Mouse (Mus musculus): Measurements from ENCODE around the gene Olfr1419. TPM values are rescaled to one million over a fixed set of nuclear protein-coding genes. Genes with fewer than 3 reads are reported as not detected.

Gene Olfr1419
- polyA plus RNA-seq, 1 experiment from 2014 or later: not detected

- DNase-seq (ENCODE audit: low read depth, low spot score): no peak
- in situ Hi-C loops (cut with MboI; ENCODE audit: low pct_unique_long_range_greater_than_20kb): no loop called here
- ChIA-PET CTCF (interaction anchor here (1.3 to 1.5 kb wide), 2 partner anchors 24 to 63 kb away, joined by 3 read pairs; no protein-coding TSS in a partner anchor), POLR2A (no interaction called here)
- TF ChIP-seq CTCF (IDR thresholded peaks at IDR 0.05): peak; percentile 32
- ATAC-seq: no peak
- H3K27me3 ChIP-seq: peaks cover 33% of the 10 kb centered on the region
Measured at GRCm38 (mm10) chr19:11867837-11868236, 7.1 kb downstream of the Olfr1419 start.

GRCm38 (mm10) chr19:11860966-11861365, 13.9 kb downstream of the Olfr1419 start, which contains the start of gene Olfr1418:
Gene Olfr1418, minus strand, starts transcription at chr19:11861066.
- no peak for TF ChIP-seq CTCF (IDR thresholded peaks at IDR 0.05)
- ChIA-PET POLR2A (no interaction called here), CTCF (no interaction called here)
- no peak for ATAC-seq
- in situ Hi-C loops (cut with MboI; ENCODE audit: low pct_unique_long_range_greater_than_20kb): no loop called here
- peaks cover 27% of the 10 kb centered on the region for H3K27me3 ChIP-seq
- DNase-seq (ENCODE audit: low read depth, low spot score): no peak

DNA sequence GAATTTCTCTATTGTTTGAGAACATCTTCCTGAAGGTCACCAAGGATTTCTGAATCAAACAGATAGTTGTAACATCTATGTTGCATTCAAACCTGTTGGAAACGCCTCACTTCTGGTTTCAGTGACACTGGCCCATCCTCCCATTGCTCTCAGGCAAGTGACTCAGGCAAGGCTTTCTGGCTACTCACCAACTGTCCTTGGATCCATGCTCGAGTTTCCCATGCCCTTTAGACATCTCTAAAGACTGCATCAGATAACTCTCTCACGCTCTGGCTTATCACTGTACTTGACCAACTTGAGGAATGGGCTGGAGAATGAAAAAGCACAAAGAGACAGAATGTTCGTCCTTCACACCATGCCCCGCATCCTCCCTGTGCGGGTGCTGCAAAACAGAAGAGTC, 18.4 kb downstream of the Olfr1419 start:
- TF ChIP-seq CTCF (IDR thresholded peaks at IDR 0.05): no peak
- ATAC-seq: no peak
- ChIA-PET POLR2A (no interaction called here), CTCF (no interaction called here)
- no peak for DNase-seq (ENCODE audit: low read depth, low spot score)
- in situ Hi-C loops (cut with MboI; ENCODE audit: low pct_unique_long_range_greater_than_20kb): no loop called here
- H3K27me3 ChIP-seq: peaks cover 22% of the 10 kb centered on the region

DNA sequence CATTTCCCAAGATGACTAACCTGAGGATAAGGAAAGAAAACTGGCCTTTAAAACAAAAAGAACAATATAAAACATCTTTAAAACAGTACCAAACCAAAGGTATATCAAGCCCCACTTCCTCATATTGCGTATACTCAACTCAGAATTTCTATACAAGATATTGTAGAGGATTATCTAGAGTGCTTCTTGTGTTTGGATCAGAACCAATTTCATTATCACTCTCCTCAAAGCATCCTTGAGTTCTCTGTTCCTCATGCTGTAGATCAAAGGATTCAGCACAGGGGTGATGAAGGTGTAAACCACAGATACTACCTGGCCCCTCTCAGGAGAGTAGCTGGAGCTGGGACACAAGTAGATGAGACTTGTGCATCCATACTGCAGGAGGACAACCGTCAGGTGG, 20.1 kb downstream of the Olfr1419 start:
- in situ Hi-C loops (cut with MboI; ENCODE audit: low pct_unique_long_range_greater_than_20kb): no loop called here
- DNase-seq (ENCODE audit: low read depth, low spot score) (no peak), ATAC-seq (no peak)
- no peak for TF ChIP-seq CTCF (IDR thresholded peaks at IDR 0.05)
- H3K27me3 ChIP-seq: peaks cover 12% of the 10 kb centered on the region
- ChIA-PET CTCF (no interaction called here), POLR2A (no interaction called here)

- POLR2A ChIA-PET: no interaction called here
- no peak for DNase-seq (ENCODE audit: low read depth, low spot score)
- peaks cover 5% of the 10 kb centered on the region for H3K27me3 ChIP-seq
- no peak for TF ChIP-seq CTCF (IDR thresholded peaks at IDR 0.05)
- CTCF ChIA-PET: interaction anchor here (1.4 kb wide), 1 partner anchor 23 kb away, joined by 4 read pairs; no protein-coding TSS in a partner anchor
- ATAC-seq: no peak
- in situ Hi-C loops (cut with MboI; ENCODE audit: low pct_unique_long_range_greater_than_20kb): no loop called here
Measured at GRCm38 (mm10) chr19:11852652-11853051, 22.3 kb downstream of the Olfr1419 start.

DNA sequence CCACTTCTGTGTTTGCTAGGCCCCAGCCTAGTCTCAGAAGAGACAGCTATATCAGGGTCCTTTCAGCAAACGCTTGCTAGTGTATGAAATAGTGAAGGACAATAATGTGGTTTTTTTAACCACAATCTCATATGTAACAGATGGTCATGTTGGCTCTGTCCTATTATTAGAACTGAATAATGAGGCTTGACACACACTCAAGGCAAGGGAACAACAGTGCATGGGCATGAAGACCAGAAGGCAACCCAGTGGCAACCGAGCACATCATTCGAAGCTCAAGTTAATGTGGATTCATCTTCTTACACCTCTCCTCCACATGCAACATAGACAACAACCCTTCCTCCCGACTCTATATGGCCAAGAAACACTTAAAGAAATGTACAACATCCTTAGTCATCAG, 28.6 kb downstream of the Olfr1419 start:
- no peak for DNase-seq (ENCODE audit: low read depth, low spot score)
- no peak for ATAC-seq
- no peak for TF ChIP-seq CTCF (IDR thresholded peaks at IDR 0.05)
- in situ Hi-C loops (cut with MboI; ENCODE audit: low pct_unique_long_range_greater_than_20kb): no loop called here
- CTCF ChIA-PET: no interaction called here
- POLR2A ChIA-PET: no interaction called here
- peaks cover 12% of the 10 kb centered on the region for H3K27me3 ChIP-seq

DNA sequence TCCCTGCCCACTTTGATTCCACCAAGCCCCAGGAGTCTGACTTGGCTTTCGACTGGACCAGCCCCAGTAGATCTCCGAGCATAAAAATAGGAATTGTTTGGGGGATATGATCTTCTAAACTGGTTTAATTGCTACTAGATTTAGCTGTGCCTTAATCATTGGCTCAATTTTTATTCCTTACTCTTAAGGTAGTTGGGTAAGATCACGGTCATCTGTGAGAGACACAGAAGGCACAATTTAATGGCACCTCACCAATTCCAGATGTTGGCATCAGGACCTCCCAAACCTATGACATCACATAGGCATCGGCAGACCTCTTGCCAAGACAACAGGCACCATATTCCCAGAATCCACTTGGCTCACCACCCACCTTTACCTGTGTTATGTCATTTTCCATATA, 35.8 kb downstream of the Olfr1419 start, which contains the start of gene Olfr1417:
Gene Olfr1417, minus strand, starts transcription at position 101 of the 400 bp plus-strand sequence.
- CTCF ChIA-PET: no interaction called here
- POLR2A ChIA-PET: no interaction called here
- H3K27me3 ChIP-seq: peaks cover 33% of the 10 kb centered on the region
- in situ Hi-C loops (cut with MboI; ENCODE audit: low pct_unique_long_range_greater_than_20kb): no loop called here
- no peak for TF ChIP-seq CTCF (IDR thresholded peaks at IDR 0.05)
- ATAC-seq (no peak), DNase-seq (ENCODE audit: low read depth, low spot score) (no peak)

DNA sequence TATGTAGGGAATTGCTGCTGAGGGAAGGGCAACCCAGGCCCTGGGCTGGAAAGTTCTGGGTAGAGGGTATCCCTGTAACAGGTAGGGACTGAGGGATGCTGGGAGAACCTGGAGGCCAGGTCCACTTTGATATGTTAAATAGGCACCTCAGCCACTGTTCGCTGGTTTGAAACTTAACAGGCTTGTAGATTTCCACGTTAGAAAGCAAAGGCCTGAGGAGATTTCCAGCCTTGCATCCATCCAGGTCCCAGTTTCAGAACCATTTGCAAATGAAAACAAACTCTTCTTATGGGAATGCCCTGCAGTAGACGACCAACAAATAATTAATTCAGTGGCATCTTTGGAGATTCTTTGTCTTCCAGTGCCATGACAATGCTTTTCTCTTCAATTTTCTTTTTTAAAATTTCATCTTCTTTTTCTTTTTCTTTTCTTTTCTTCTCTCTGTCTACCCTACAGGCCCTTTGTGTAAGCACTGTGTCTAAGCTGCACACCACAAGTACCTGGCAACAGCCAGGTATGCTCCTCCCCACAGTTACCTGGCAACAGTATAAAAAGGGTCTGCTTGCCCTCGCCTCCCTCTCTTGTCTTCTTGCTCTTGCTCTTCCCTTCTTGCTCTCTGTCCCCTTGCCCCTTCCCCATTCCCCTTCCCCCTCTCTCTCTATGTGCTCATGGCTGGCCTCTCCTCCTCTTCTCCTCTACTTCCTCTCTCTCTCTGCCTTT, 51.4 kb downstream of the Olfr1419 start:
- no peak for DNase-seq (ENCODE audit: low read depth, low spot score)

GRCm38 (mm10) chr19:11820211-11820610, 54.7 kb downstream of the Olfr1419 start:
- in situ Hi-C loops (cut with MboI; ENCODE audit: low pct_unique_long_range_greater_than_20kb): no loop called here
- ATAC-seq (no peak), DNase-seq (ENCODE audit: low read depth, low spot score) (no peak)
- POLR2A ChIA-PET: interaction anchor here (0.8 kb wide), 2 partner anchors 17 to 93 kb away, joined by 3 read pairs; no protein-coding TSS in a partner anchor
- CTCF ChIA-PET: interaction anchor here (0.9 to 4.7 kb wide), 15 partner anchors 10 to 218 kb away, joined by 3 to 24 read pairs (median 4); partner anchors contain the start of gene Mrpl16
- H3K27me3 ChIP-seq: no peaks in the 10 kb centered on the region
- TF ChIP-seq CTCF (IDR thresholded peaks at IDR 0.05): peak; percentile 37

More for the DNA sequence above, 51.4 kb downstream of the Olfr1419 start:
- CTCF ChIA-PET: no interaction called here
- no peaks in the 10 kb centered on the region for H3K27me3 ChIP-seq
- TF ChIP-seq CTCF (IDR thresholded peaks at IDR 0.05): no peak
- ATAC-seq: no peak
- in situ Hi-C loops (cut with MboI; ENCODE audit: low pct_unique_long_range_greater_than_20kb): no loop called here
- POLR2A ChIA-PET: no interaction called here

- DNase-seq (ENCODE audit: low read depth, low spot score): no peak
- in situ Hi-C loops (cut with MboI; ENCODE audit: low pct_unique_long_range_greater_than_20kb): loop anchor here (5.0 kb wide), 1 partner anchor 193 kb away; no protein-coding TSS in a partner anchor
- POLR2A ChIA-PET: interaction anchor here (0.8 kb wide), 1 partner anchor 94 kb away, joined by 3 read pairs; no protein-coding TSS in a partner anchor
- TF ChIP-seq CTCF (IDR thresholded peaks at IDR 0.05): peak; percentile 75
- CTCF ChIA-PET: interaction anchor here (0.9 to 4.7 kb wide), 13 partner anchors 10 to 218 kb away, joined by 3 to 24 read pairs (median 4); partner anchors contain the start of gene Mrpl16
- H3K27me3 ChIP-seq: no peaks in the 10 kb centered on the region
- no peak for ATAC-seq
Measured at GRCm38 (mm10) chr19:11819800-11820199, 55.1 kb downstream of the Olfr1419 start.

GRCm38 (mm10) chr19:11819143-11819700, 55.7 kb downstream of the Olfr1419 start, which contains the start of gene Stx3:
Gene Stx3, minus strand, starts transcription at chr19:11819403.
- no peak for DNase-seq (ENCODE audit: low read depth, low spot score)
- POLR2A ChIA-PET: interaction anchor here (0.7 to 1.4 kb wide), 3 partner anchors 20 to 153 kb away, joined by 3 to 4 read pairs (median 3); no protein-coding TSS in a partner anchor
- in situ Hi-C loops (cut with MboI; ENCODE audit: low pct_unique_long_range_greater_than_20kb): loop anchor here (5.0 kb wide), 1 partner anchor 193 kb away; no protein-coding TSS in a partner anchor

More at GRCm38 (mm10) chr19:11819143-11819700, 55.7 kb downstream of the Olfr1419 start, which contains the start of gene Stx3:
- H3K27me3 ChIP-seq: no peaks in the 10 kb centered on the region
- TF ChIP-seq CTCF (IDR thresholded peaks at IDR 0.05): no peak
- CTCF ChIA-PET: interaction anchor here (0.7 to 4.7 kb wide), 11 partner anchors 9 to 217 kb away, joined by 3 to 24 read pairs (median 5); partner anchors contain the start of gene Mrpl16
- peak; percentile 9 for ATAC-seq

Other genes with a start within 250 kb of the Olfr1419 start
- 0.99 TPM for gene Ms4a3, start 234.3 kb downstream of the Olfr1419 start, polyA plus RNA-seq (2021)
- not detected for gene Oosp2, start 214.5 kb downstream of the Olfr1419 start, polyA plus RNA-seq (2021)
- gene Oosp1, start 184.0 kb downstream of the Olfr1419 start, polyA plus RNA-seq (2021): not detected
- not detected for gene Oosp3, start 178.1 kb downstream of the Olfr1419 start, polyA plus RNA-seq (2021)
- 0.05 TPM for gene Gif, start 127.6 kb downstream of the Olfr1419 start, polyA plus RNA-seq (2021)
- 76.0 TPM for gene Mrpl16, start 104.7 kb downstream of the Olfr1419 start, polyA plus RNA-seq (2021)
- 45.4 TPM for gene Stx3, start 55.7 kb downstream of the Olfr1419 start, polyA plus RNA-seq (2021)
- 1.1 TPM for gene Olfr1417, start 35.9 kb downstream of the Olfr1419 start, polyA plus RNA-seq (2021)
- gene Olfr1418, start 14.0 kb downstream of the Olfr1419 start, polyA plus RNA-seq (2021): 0.33 TPM
- gene Olfr1420, start 11.5 kb upstream of the Olfr1419 start, polyA plus RNA-seq (2021): 0.12 TPM
- gene Patl1, start 37.3 kb upstream of the Olfr1419 start, polyA plus RNA-seq (2021): 39.7 TPM
- 104 TPM for gene Osbp, start 90.8 kb upstream of the Olfr1419 start, polyA plus RNA-seq (2021)
- gene Olfr1423, start 166.2 kb upstream of the Olfr1419 start, polyA plus RNA-seq (2021): not detected
- not detected for gene Olfr1424, start 187.6 kb upstream of the Olfr1419 start, polyA plus RNA-seq (2021)
- not detected for gene Olfr1425, start 202.6 kb upstream of the Olfr1419 start, polyA plus RNA-seq (2021)
- not detected for gene Olfr1426, start 216.9 kb upstream of the Olfr1419 start, polyA plus RNA-seq (2021)
- not detected for gene Olfr1427, start 228.2 kb upstream of the Olfr1419 start, polyA plus RNA-seq (2021)
- gene Olfr1428, start 240.8 kb upstream of the Olfr1419 start, polyA plus RNA-seq (2021): not detected
- not detected for gene Olfr76, start 248.1 kb upstream of the Olfr1419 start, polyA plus RNA-seq (2021)

Measured in Patski (cell line).